Mouse (Mus musculus): ENCODE results near the gene Lrrc1.

DNA sequence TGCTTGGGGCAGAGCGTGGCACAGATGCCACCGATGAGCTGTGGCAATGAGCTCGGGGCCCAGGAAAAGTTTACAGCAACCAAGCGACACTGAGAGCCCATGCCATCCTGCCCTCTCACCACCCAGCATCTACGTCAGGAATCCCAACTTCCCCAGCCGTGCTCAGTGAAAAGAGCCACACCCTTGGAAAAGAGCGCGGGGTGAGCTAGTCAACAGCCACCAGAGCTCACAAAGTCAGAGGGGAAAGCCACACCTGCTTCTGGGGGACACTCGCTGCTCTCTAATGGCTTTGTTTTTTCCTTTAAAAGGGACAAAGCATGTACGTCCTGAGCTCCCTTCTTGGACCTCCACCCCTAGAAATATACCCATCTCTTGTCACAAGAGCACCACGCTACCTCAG is 56.1 kb downstream of the Lrrc1 start:
- TF ChIP-seq CTCF (IDR thresholded peaks at IDR 0.05) (no peak), EP300 (IDR thresholded peaks at IDR 0.05) (no peak)

Data from lung, postnatal 0 days (tissue).